Mouse (Mus musculus) heart, embryonic 16.5 days (tissue): Measurements from ENCODE around the gene Plekhg3. TPM values are rescaled to one million over a fixed set of nuclear protein-coding genes. Genes with fewer than 3 reads are reported as not detected.

Experiments
- ATAC-seq: fragments of 200-750 bp; cut with Nextera tagmentation; replicated peaks from 2 replicates; pipeline ENCODE4 v1.8.0; 2017; ENCODE audit warnings: moderate number of reproducible peaks; ENCODE audit not compliant: insufficient read depth, low FRiP score; ENCODE audit errors: extremely low read depth
- H3K27ac ChIP-seq: fragments of 300-500 bp; sonication (generic); 2 replicates; pipeline ENCODE4 v1.5.1; 2014; ENCODE audit warnings: mild to moderate bottlenecking, low read length, control low read depth, moderate library complexity
- H3K27me3 ChIP-seq: fragments of 300-500 bp; sonication (generic); 2 replicates; pipeline ENCODE4 v1.6.1; 2014; ENCODE audit warnings: low read length, mixed read lengths; ENCODE audit not compliant: control insufficient read depth, insufficient read depth
- H3K36me3 ChIP-seq: fragments of 300-500 bp; sonication (generic); 2 replicates; pipeline ENCODE4 v1.6.1; 2014; ENCODE audit not compliant: control insufficient read depth, insufficient read depth
- H3K4me1 ChIP-seq: fragments of 300-500 bp; sonication (generic); 2 replicates; pipeline ENCODE4 v1.6.1; 2014; ENCODE audit warnings: low read length, mixed read lengths; ENCODE audit not compliant: control insufficient read depth, insufficient read depth
- H3K4me2 ChIP-seq: fragments of 300-500 bp; sonication (generic); 2 replicates; pipeline ENCODE4 v1.6.1; 2014; ENCODE audit warnings: low read depth, mild to moderate bottlenecking, control low read depth, low read length
- H3K4me3 ChIP-seq: fragments of 300-500 bp; sonication (generic); 2 replicates; pipeline ENCODE4 v1.5.1; 2014; ENCODE audit warnings: mild to moderate bottlenecking, control low read depth, low read length
- H3K9ac ChIP-seq: fragments of 300-500 bp; sonication (generic); 2 replicates; pipeline ENCODE4 v1.6.1; 2014; ENCODE audit warnings: low read length, control low read depth
- H3K9me3 ChIP-seq: fragments of 300-500 bp; sonication (generic); replicated peaks from 2 replicates; pipeline ENCODE4 v1.6.1; 2016; ENCODE audit warnings: low read length; ENCODE audit not compliant: control insufficient read depth
- WGBS: fragments of 180-500 bp; shearing (Covaris S2); extraction: QIAGEN DNeasy Blood & Tissue Kit; methylation state at CpG from one replicate; pipeline ENCODE4 v1.1.7; 2014; 5-methylcytosine and 5-hydroxymethylcytosine counted together
- polyA plus RNA-seq: library from polyadenylated mRNA; unstranded; fragments of >200 nt; fragmentation: Nextera tagmentation; extraction: Ambion mirVana; gene quantifications from 2 replicates; pipeline ENCODE4 v1.2.1, GENCODE M21; 2015

Gene Plekhg3
- polyA plus RNA-seq, 1 experiment from 2014 or later: 6.8 TPM

DNA sequence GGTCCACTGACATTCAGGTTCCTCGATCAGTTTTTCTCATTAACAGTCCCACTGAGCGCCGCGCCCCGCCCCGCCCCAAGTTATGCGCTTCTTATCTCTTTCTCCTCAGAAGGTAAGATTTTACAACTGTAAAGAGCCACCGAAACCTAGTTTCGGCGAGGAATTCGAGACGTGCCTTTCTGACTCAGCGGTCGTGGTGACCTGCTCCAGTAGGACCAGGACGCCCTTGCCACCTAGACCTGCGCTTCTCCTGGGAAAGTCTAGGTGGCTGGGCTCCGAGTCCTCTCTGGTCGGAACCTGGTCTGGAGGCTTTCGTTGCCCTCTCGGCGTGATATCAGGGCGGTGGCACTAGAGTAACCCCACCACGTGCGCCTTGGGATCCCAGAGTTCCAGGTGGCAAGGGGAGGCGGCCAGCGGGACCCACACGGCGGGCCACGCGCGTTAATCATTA is 2.3 kb downstream of the Plekhg3 start:
- Histone ChIP-seq H3K9ac (peak overlapping the region; percentile 94), H3K4me1 (peaks cover 38% of the 10 kb centered on the region), H3K9me3 (no peaks in the 10 kb centered on the region), H3K27ac (peak overlapping the region; percentile 93), H3K36me3 (no peaks in the 10 kb centered on the region), H3K4me2 (peak overlapping the region; percentile 99), H3K4me3 (peak overlapping the region; percentile 90), H3K27me3 (peaks cover 8% of the 10 kb centered on the region)
- under 1% methylated on average over 31 of the region's 31 CpGs for WGBS
- peak; percentile 26 for ATAC-seq

DNA sequence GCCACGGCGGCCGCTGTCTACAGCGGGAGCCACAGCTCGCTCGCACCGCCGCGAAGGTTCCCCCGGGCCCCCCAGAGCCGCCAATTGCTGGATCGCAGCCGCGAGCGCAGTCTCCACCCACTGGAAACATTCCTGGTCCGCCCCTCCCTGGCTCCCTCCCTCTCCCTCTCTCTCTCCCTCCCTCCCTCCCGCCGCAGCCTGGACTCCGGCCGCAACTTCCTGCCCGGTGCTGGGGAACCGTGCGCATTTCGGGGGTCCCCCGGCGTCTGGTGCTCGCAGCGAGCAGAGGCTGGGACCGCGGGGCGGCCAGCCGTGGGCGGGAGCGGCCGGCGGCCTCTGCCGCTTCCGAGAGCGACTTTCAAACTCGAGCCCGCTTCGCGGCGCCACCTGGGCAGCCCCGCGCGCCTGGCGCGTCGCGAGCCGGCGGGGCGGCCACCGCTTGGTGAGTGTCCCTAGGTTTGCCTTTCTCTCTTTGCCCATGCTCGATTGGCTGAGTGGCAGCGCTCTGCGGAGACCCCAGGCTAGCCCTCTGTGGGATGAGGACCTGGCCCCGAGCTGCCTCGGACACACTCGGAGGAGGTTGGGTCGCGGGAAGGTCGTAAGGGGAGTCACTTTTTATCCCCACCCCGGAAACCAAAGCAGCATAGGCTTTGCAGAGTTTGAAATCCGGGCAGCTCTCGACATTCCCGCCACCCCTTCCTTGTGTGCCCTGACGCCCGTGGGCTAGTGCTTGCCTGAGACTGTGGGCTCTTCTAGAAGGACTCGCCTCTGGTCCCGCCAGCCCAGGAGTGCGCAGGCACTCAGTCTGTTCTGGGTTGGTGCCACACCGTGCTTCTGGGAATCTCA is 2.9 kb downstream of the Plekhg3 start:
- H3K4me3 ChIP-seq: peak overlapping the region; percentile 90
- peak overlapping the region; percentile 99 for H3K4me2 ChIP-seq
- ATAC-seq: peak; percentile 86
- under 1% methylated on average over 73 of the region's 74 CpGs for WGBS
- H3K4me1 ChIP-seq: peaks cover 40% of the 10 kb centered on the region
- H3K36me3 ChIP-seq: no peaks in the 10 kb centered on the region
- H3K9ac ChIP-seq: peak overlapping the region; percentile 94
- H3K9me3 ChIP-seq: no peaks in the 10 kb centered on the region
- peaks cover 8% of the 10 kb centered on the region for H3K27me3 ChIP-seq
- peak overlapping the region; percentile 93 for H3K27ac ChIP-seq

- Histone ChIP-seq H3K9ac (peak overlapping the region; percentile 94), H3K27ac (peak overlapping the region; percentile 93), H3K27me3 (peaks cover 6% of the 10 kb centered on the region), H3K4me2 (peak overlapping the region; percentile 99), H3K4me3 (peak overlapping the region; percentile 90), H3K4me1 (peaks cover 40% of the 10 kb centered on the region), H3K36me3 (no peaks in the 10 kb centered on the region), H3K9me3 (no peaks in the 10 kb centered on the region)
- WGBS: 3% methylated on average over 11 of the region's 11 CpGs
- ATAC-seq: no peak
Measured at GRCm38 (mm10) chr12:76534233-76534632, 3.5 kb downstream of the Plekhg3 start.

DNA sequence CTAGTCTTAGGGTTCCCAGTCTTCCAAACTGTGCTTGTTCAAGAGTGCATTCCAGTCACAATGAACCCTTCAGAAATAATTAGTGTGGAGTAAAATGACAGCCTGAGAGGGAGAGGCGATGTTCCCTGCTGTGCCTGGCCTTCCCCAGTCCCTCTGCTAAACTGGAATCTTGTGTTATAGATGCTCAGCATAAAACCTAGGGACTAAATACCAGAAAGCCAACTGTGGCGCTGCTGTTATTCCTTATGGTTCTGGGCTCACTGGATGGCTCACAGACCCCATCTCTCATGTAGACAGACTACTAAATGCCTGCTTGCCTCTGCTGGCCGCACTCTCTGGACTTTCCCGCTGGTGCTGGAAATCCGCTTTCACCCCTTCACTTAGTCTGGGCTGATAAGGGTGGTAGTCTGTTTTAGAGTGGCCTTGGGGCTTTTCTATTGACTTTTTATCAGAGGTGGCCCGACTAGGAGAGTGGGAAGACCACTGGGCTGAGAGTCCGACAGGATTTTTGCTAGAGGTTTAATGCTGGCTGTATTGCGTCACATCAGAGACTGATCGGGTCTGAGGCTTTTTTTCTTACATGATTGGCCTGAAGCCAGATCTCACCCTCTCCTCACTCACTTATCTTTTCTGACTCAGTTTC is 4.1 kb downstream of the Plekhg3 start:
- peaks cover 40% of the 10 kb centered on the region for H3K4me1 ChIP-seq
- no peak for ATAC-seq
- peaks cover 4% of the 10 kb centered on the region; the same call in 1 of the 2 replicates for H3K9me3 ChIP-seq
- peak overlapping the region; percentile 99 for H3K4me2 ChIP-seq
- peaks cover 6% of the 10 kb centered on the region for H3K27me3 ChIP-seq
- H3K36me3 ChIP-seq: no peaks in the 10 kb centered on the region
- H3K4me3 ChIP-seq: peak overlapping the region; percentile 90
- H3K27ac ChIP-seq: peak overlapping the region; percentile 93
- peak overlapping the region; percentile 94 for H3K9ac ChIP-seq
- WGBS: 7% methylated on average over 9 of the region's 9 CpGs

DNA sequence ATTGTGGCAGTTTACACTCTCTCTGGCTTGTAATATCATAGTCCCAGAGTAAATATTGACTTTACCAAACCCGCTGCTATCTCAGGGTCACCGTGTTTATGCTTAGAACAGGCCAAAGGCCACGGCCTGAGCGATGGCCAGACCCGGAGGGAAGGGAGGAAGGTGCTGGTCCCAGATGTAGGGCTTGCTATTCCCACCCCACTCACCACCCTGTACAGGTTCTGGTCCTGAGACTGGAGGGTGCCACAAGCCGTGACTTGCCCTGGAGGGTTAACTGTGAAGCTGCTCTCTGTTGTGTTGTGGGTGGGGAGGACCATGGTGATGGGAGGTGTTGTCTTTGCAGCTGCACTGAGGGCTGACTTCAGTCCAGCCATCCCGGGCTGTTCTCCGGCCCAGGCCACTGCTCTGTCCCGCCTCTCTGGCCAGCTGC is 4.8 kb downstream of the Plekhg3 start:
- Histone ChIP-seq H3K27me3 (peaks cover 6% of the 10 kb centered on the region), H3K27ac (peak overlapping the region; percentile 93), H3K36me3 (no peaks in the 10 kb centered on the region), H3K4me2 (peak overlapping the region; percentile 99), H3K9me3 (peaks cover 4% of the 10 kb centered on the region; the same call in 1 of the 2 replicates), H3K4me1 (peaks cover 43% of the 10 kb centered on the region), H3K9ac (peak overlapping the region; percentile 94), H3K4me3 (peak overlapping the region; percentile 90)
- ATAC-seq: no peak
- 40% methylated on average over 9 of the region's 9 CpGs for WGBS

DNA sequence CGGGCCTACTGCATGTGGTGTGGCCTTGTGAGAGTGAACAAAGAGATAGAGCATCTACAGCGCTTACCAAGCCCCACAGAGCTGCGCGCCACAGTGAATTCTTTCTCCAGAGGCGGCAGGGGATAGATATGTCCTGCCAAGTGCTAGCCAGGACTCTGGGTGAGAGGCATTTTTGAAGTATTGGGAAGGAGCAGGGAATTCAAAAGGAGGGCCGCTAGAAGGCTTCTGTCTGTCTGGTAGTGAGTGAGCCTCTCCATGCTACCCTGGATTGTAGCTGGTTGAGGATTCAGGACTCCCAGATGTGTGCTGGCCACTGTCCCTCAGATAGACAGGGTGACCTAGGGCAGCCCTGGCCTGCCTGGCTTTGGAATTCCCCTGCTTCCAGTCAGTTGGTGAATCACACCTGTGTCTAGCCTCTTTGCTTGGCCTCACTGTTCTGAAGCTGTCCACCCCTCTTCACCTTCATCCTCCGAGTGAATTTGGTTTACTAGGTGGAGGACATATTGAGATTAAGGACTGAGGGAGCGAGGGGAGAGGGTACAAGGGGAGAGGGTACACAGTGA is 6.0 kb downstream of the Plekhg3 start:
- Histone ChIP-seq H3K4me1 (peaks cover 54% of the 10 kb centered on the region), H3K36me3 (no peaks in the 10 kb centered on the region), H3K27ac (peak overlapping the region; percentile 61), H3K4me3 (peak overlapping the region; percentile 90; the same call in 1 of the 2 replicates), H3K4me2 (peak overlapping the region; percentile 99), H3K27me3 (0 out of 2 replicates have a peak, but pooled peaks cover 3% of the 10 kb centered on the region), H3K9ac (peak overlapping the region; percentile 64), H3K9me3 (peaks cover 4% of the 10 kb centered on the region; the same call in 1 of the 2 replicates)
- WGBS: 44% methylated on average over 8 of the region's 8 CpGs
- ATAC-seq: no peak

GRCm38 (mm10) chr12:76537434-76537833 is 6.7 kb downstream of the Plekhg3 start:
- Histone ChIP-seq H3K4me2 (no peak overlapping the region; the same call in 1 of the 2 replicates), H3K4me3 (no peak overlapping the region), H3K27me3 (0 out of 2 replicates have a peak, but pooled peaks cover under 1% of the 10 kb centered on the region), H3K9me3 (peaks cover 4% of the 10 kb centered on the region; the same call in 1 of the 2 replicates), H3K27ac (peak overlapping the region; percentile 11), H3K36me3 (no peaks in the 10 kb centered on the region), H3K4me1 (peaks cover 54% of the 10 kb centered on the region), H3K9ac (no peak overlapping the region)
- WGBS: 72% methylated on average over 8 of the region's 8 CpGs
- no peak for ATAC-seq

DNA sequence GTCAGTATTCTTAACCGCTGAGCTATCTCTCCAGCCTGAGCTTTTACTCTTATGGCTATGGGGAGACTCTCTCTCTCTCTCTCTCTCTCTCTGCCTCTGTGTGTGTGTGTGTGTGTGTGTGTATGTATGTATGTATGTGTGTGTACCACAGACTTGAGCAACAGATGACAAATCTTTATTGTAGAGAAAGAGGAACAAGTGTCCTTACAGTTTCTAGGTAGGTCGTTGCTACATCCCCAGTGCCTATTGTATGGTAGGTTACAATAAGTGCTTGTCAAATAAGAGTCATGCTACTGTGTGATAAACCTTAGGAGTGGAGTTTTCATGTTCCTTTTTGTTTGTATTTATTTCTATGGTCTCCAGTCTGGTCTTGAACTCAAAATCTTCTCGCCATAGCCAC is 9.5 kb downstream of the Plekhg3 start:
- no peaks in the 10 kb centered on the region for H3K36me3 ChIP-seq
- peaks cover 48% of the 10 kb centered on the region for H3K4me1 ChIP-seq
- no peak overlapping the region for H3K9ac ChIP-seq
- no peak overlapping the region for H3K4me2 ChIP-seq
- peaks cover 4% of the 10 kb centered on the region; the same call in 1 of the 2 replicates for H3K9me3 ChIP-seq
- H3K27ac ChIP-seq: no peak overlapping the region
- H3K4me3 ChIP-seq: no peak overlapping the region
- ATAC-seq: no peak
- H3K27me3 ChIP-seq: no peaks in the 10 kb centered on the region
- 85% methylated on average over 3 of the region's 3 CpGs for WGBS
